Mouse (Mus musculus) G1E (cell line): ENCODE measurements around the gene Zfp710.

Experiments used
- CTCF ChIP-seq: IDR thresholded peaks from 2 replicates; pipeline ENCODE4 v1.5.1; 2012; ENCODE audit warnings: low read depth, low read length, inconsistent platforms, mixed read lengths
- GATA1 ChIP-seq: IDR thresholded peaks from 2 replicates; pipeline ENCODE4 v1.6.1; 2012; ENCODE audit warnings: borderline replicate concordance, low read length, inconsistent platforms, mixed read lengths
- POLR2AphosphoS5 ChIP-seq: IDR thresholded peaks from 2 replicates; pipeline ENCODE4 v1.6.1; 2012; ENCODE audit warnings: low read depth, low read length, inconsistent platforms; ENCODE audit not compliant: insufficient replicate concordance
- TAL1 ChIP-seq: conservative IDR thresholded peaks from 2 replicates; pipeline ENCODE4 v1.6.1; 2012; ENCODE audit warnings: low read depth, low read length, inconsistent platforms, mixed read lengths

- TF ChIP-seq GATA1 (no peak), CTCF (no peak), POLR2AphosphoS5 (no peak), TAL1 (no peak)
Measured at GRCm38 (mm10) chr7:80076961-80077716, 52.5 kb downstream of the Zfp710 start.
